Mouse (Mus musculus): Measurements from ENCODE around the gene Cby3. TPM values are rescaled to one million over a fixed set of nuclear protein-coding genes. Genes with fewer than 3 reads are reported as not detected.

Gene Cby3
- polyA plus RNA-seq, 1 experiment from 2014 or later = 1.6 TPM

DNA sequence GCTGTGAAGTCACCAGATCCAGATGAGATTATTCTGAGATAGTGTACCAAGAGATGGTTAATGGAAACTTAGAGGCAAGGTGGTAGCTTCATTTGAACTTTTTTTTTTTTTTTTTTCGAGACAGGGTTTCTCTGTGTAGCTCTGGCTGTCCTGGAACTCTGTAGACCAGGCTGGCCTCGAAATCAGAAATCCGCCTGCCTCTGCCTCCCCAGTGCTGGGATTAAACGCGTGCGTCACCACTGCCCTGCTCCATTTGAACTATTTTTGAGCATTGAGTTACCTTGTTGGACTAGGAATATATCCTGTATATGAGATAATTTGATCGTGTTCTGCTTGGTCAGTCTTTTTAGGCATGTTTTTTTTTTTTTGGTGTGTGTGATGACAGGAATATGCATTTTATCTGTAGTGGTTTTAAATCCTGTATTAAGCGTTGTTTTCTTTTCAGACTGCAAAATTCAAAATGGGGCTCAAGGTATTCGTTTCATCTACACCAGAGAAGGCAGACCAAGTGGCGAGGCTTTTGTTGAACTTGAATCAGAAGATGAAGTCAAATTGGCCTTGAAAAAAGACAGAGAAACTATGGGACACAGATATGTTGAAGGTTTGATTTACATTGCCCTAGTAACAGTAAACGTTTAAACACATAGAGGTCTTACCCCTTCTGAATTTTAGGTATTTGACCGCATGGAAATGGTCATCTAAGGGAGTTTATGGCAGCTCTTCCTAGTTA lies 24.9 kb downstream of the Cby3 start:
- Histone ChIP-seq H3K4me3 (peak overlapping the region; percentile 65), H3K9ac (peak overlapping the region; percentile 100), H3K27ac (0 out of 2 replicates have a peak overlapping the region, but pooled peaks have one; percentile 96), H3K36me3 (replicated peaks) (peaks cover 12% of the 10 kb centered on the region), H3K4me1 (peaks cover 34% of the 10 kb centered on the region), H3K27me3 (replicated peaks) (no peaks in the 10 kb centered on the region), H3K4me2 (peak overlapping the region; percentile 66), H3K9me3 (no peaks in the 10 kb centered on the region)
- WGBS = 72% methylated on average over 12 of the region's 12 CpGs
- no peak for ATAC-seq (replicated peaks)

DNA sequence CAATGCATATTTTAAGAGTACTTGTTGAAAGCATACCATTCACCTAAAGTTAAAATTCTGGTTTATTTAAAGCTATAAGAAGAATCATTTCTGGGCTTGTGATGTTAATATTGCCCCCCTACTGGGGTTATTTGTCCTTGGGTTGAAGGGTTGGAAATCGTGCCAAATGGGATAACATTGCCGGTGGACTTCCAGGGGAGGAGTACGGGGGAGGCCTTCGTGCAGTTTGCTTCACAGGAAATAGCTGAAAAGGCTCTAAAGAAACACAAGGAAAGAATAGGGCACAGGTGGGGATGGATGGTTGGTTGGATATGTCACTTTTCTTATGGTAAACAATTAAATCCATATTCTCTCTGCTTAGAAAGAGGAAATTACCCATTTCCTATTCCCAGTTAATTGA lies 27.0 kb downstream of the Cby3 start:
- H3K9ac ChIP-seq = no peak overlapping the region
- WGBS = 23% methylated on average over 4 of the region's 4 CpGs
- no peak for ATAC-seq (replicated peaks)

DNA sequence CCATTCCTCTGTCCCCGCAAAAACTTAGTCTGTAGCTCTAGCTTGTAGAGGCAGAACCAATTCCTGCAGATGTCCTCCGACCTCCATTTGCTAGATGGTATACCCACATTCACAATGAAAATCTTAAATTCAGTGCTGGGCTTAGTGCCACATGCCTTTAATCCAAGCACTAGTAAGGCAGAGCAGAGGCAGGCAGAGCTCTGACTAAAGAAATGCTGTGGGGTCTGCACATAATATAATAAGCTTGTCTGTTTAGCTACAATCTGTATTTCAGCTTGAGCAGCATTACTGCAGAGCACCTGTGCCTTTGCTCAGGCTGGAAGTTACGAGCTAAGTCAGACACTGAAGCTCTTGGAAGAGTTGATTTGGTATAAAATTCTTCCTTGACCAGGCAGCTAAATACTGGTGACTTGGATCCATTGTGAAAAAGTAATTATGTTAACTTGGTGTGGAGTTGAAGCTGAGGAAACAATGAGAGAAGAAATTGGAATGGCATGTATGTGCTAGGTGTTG lies 33.0 kb downstream of the Cby3 start:
- H3K9me3 ChIP-seq = no peaks in the 10 kb centered on the region
- H3K27me3 ChIP-seq (replicated peaks) = no peaks in the 10 kb centered on the region
- H3K4me1 ChIP-seq = peaks cover 3% of the 10 kb centered on the region; the same call in 1 of the 2 replicates
- 78% methylated on average over 3 of the region's 3 CpGs for WGBS
- no peak overlapping the region for H3K4me2 ChIP-seq
- ATAC-seq (replicated peaks) = no peak
- no peak overlapping the region for H3K27ac ChIP-seq
- peaks cover 37% of the 10 kb centered on the region for H3K36me3 ChIP-seq (replicated peaks)
- H3K9ac ChIP-seq = no peak overlapping the region
- H3K4me3 ChIP-seq = no peak overlapping the region

More for the DNA sequence above, 27.0 kb downstream of the Cby3 start:
- peaks cover 29% of the 10 kb centered on the region for H3K4me1 ChIP-seq
- peak overlapping the region; percentile 53 for H3K4me2 ChIP-seq
- H3K9me3 ChIP-seq = no peaks in the 10 kb centered on the region
- no peak overlapping the region for H3K27ac ChIP-seq
- H3K36me3 ChIP-seq (replicated peaks) = peaks cover 21% of the 10 kb centered on the region
- peak overlapping the region; percentile 31 for H3K4me3 ChIP-seq
- H3K27me3 ChIP-seq (replicated peaks) = no peaks in the 10 kb centered on the region

DNA sequence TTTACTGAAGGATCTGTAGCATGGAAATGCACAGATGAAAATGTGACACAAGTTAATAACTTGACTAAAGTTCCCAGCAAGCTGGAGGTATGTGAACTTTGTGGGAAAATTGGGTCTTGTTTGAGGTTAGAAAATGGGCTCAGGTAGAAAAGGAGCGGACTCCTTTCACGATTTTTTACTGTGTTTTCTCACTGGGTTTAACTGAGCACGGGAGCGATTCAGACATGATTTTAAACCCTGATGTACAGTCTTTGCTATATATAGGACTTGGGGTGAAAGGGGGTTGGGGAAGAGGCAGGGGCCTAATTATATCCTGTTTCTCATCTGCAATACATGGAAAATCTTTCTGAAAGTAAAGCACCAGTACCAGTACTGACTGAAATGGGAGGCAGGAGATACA lies 33.4 kb downstream of the Cby3 start:
- peaks cover 37% of the 10 kb centered on the region for H3K36me3 ChIP-seq (replicated peaks)

DNA sequence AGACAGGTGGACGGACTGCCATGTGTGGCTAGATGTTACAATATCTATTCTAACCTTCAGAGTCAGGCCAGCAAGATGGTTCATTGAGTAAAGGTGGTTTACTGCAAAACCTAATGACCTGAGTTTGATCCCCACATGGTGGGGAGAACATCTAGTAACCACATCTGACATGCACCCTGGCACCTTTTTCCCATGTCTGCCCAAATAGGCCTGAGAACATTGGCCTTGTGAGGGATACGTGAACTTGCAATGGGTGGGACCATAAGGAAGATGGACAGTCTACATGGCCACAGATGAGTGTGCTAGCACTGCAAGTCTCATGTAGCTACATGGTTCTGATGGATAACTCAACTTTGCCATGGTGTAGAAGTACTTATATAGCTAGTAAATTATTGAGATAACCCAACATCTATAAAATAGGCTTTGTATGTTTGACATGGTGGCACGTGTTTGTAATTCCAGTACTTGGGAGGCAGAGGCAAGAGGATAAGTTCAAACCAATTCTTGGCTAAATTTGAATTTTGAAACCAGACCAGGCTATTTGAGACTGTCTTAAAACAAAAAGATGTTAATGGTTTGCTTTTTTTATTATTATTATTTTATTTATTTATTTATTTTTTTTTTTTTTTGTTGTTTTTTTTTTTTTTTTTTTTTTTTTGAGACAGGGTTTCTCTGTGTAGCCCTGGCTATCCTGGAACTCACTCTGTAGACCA lies 34.1 kb downstream of the Cby3 start:
- WGBS = 99% methylated on average over 3 of the region's 3 CpGs
- Histone ChIP-seq H3K4me3 (no peak overlapping the region), H3K36me3 (replicated peaks) (peaks cover 35% of the 10 kb centered on the region), H3K4me2 (no peak overlapping the region), H3K4me1 (no peaks in the 10 kb centered on the region), H3K9ac (no peak overlapping the region), H3K27ac (no peak overlapping the region), H3K9me3 (no peaks in the 10 kb centered on the region), H3K27me3 (replicated peaks) (no peaks in the 10 kb centered on the region)
- ATAC-seq (replicated peaks) = no peak

More for the DNA sequence above, 33.4 kb downstream of the Cby3 start:
- Histone ChIP-seq H3K27ac (no peak overlapping the region), H3K27me3 (replicated peaks) (no peaks in the 10 kb centered on the region), H3K4me3 (no peak overlapping the region), H3K4me2 (no peak overlapping the region), H3K4me1 (no peaks in the 10 kb centered on the region), H3K9me3 (no peaks in the 10 kb centered on the region), H3K9ac (no peak overlapping the region)
- WGBS = 93% methylated on average over 4 of the region's 4 CpGs
- 0 out of 2 replicates have a peak, but pooled peaks have one; percentile 12 for ATAC-seq (replicated peaks)

DNA sequence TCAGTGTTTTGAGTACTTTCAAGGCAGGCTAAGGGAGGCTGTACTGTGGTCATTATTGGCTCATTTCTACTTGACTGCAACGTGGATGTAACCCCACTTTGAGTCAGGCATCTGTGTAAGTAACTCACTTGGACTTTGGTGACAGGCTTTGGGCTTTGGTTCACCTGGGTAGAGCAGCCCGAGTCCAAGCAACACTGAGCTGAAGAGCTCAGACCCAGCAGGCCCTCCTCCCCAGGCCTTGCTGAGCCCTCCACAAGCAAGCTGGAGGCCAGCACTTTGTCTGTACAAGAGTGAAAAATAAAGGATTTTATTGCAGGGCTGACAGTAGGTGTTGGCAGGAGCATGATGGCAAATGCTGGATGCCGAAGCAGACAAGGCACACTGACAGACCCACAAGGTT lies 34.7 kb downstream of the Cby3 start:
- ATAC-seq (replicated peaks) = no peak
- H3K9me3 ChIP-seq = no peaks in the 10 kb centered on the region
- no peaks in the 10 kb centered on the region for H3K4me1 ChIP-seq
- no peak overlapping the region for H3K27ac ChIP-seq
- H3K4me2 ChIP-seq = no peak overlapping the region
- H3K9ac ChIP-seq = no peak overlapping the region
- H3K27me3 ChIP-seq (replicated peaks) = no peaks in the 10 kb centered on the region
- H3K36me3 ChIP-seq (replicated peaks) = peaks cover 41% of the 10 kb centered on the region
- no peak overlapping the region for H3K4me3 ChIP-seq
- 81% methylated on average over 3 of the region's 3 CpGs for WGBS

DNA sequence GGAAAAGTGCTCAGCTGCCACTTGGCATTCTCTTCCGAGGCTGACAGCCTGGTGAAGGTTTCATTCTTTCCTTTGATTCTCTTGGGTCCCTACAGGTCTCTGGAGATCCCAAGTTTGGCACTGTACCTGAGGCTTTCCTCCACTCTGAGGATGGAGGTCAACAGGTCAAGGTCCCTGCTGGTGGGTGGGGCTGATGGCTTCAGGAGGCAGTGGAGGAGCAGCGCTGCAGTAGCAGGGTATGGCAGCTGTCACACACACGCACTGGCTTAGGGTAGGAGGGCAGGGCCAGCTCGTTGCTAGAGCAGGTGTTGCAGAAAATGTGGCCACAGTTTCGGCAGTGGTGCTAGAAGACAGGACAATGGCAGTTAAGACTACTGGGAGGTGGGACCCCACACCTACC lies 35.4 kb downstream of the Cby3 start:
- no peak overlapping the region for H3K4me3 ChIP-seq
- WGBS = 78% methylated on average over 5 of the region's 5 CpGs
- H3K27ac ChIP-seq = no peak overlapping the region
- no peaks in the 10 kb centered on the region for H3K9me3 ChIP-seq
- no peaks in the 10 kb centered on the region for H3K27me3 ChIP-seq (replicated peaks)
- ATAC-seq (replicated peaks) = peak; percentile 40; the same call in 1 of the 2 replicates
- no peak overlapping the region for H3K4me2 ChIP-seq
- no peak overlapping the region for H3K9ac ChIP-seq
- H3K4me1 ChIP-seq = no peaks in the 10 kb centered on the region
- peaks cover 43% of the 10 kb centered on the region for H3K36me3 ChIP-seq (replicated peaks)

DNA sequence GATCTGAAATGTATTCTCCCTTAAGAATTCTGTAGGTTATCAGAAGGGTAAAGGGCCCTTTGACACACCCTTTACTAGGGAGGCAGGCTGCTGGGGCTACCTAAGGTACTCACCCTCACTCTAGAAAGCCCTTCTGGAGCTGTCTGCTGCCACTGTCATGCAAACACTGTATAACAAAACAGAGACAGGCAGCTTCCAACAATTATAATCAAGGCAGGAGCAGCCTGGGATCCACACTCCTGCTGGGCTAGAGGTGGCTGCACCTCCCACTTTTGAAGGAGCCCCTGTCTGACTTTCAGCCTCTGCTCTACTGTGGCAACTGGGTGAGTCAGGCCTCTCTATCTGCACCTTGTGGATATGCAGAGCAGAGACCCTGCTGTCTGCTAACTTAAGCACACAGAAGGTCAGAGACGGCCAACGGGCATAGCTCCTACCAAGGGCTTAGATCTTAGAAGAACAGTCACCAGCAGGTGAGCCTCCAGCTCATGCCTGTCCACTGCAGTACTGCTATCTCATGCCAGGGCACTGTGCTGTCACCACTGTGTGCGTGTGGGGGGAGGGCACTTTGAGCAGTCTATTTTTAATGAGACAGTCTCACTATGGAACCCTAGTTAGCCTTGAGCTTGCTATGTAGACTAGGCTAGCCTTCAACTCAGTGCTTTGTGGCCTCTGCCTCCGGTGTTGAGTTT lies 37.2 kb downstream of the Cby3 start:
- Histone ChIP-seq H3K27ac (no peak overlapping the region), H3K9ac (no peak overlapping the region), H3K4me2 (no peak overlapping the region), H3K4me1 (no peaks in the 10 kb centered on the region), H3K4me3 (no peak overlapping the region), H3K9me3 (no peaks in the 10 kb centered on the region), H3K27me3 (replicated peaks) (no peaks in the 10 kb centered on the region), H3K36me3 (replicated peaks) (peaks cover 45% of the 10 kb centered on the region)
- ATAC-seq (replicated peaks) = no peak
- 85% methylated on average over 4 of the region's 4 CpGs for WGBS

DNA sequence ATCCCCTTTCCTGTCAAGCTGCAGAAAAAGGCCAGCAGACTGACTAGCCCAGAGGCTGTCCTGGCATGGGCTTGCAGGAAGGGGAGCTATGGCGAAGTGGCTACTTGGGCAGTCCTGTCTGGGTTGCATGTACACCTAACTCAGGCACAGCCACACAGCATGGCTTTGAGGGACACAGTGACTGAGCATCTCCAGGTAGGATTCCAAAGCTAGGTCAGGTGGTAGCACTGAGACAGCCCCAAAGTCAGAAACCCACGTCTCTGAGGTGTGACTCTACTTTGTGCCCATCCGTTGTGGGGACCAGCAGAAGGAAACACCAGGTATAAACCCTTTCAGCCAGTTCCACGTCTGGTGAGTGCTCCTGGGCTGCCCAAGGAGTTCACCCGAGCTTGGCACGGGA lies 39.0 kb downstream of the Cby3 start:
- no peaks in the 10 kb centered on the region for H3K27me3 ChIP-seq (replicated peaks)
- no peak for ATAC-seq (replicated peaks)
- H3K4me3 ChIP-seq = no peak overlapping the region
- 85% methylated on average over 6 of the region's 6 CpGs for WGBS
- no peak overlapping the region for H3K4me2 ChIP-seq
- no peak overlapping the region for H3K9ac ChIP-seq
- no peaks in the 10 kb centered on the region for H3K9me3 ChIP-seq
- peaks cover 37% of the 10 kb centered on the region for H3K36me3 ChIP-seq (replicated peaks)
- no peak overlapping the region for H3K27ac ChIP-seq
- no peaks in the 10 kb centered on the region for H3K4me1 ChIP-seq

DNA sequence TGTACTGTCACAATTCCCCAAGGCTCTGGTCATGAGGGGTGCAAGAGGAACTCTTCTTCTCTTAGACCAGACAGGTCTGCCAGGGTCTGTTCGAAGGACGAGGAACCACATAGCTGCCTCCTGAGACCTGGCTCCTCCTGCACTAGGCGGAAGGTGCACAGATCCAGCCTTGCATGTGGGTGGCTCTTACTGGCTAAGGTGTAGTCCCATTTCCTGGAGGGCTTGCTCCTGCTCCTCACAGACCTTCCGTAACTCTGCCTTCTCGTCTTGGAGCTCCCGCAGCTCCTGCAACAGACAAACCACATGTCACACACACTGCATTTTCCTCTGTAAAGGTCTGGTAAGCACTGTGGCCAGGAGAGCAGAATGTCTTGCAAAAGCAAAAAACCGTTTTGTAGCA lies 40.5 kb downstream of the Cby3 start:
- no peak for ATAC-seq (replicated peaks)
- Histone ChIP-seq H3K36me3 (replicated peaks) (peaks cover 43% of the 10 kb centered on the region), H3K9me3 (no peaks in the 10 kb centered on the region), H3K4me2 (no peak overlapping the region), H3K27ac (no peak overlapping the region), H3K4me3 (no peak overlapping the region), H3K27me3 (replicated peaks) (no peaks in the 10 kb centered on the region), H3K4me1 (no peaks in the 10 kb centered on the region), H3K9ac (no peak overlapping the region)
- WGBS = 91% methylated on average over 7 of the region's 7 CpGs

DNA sequence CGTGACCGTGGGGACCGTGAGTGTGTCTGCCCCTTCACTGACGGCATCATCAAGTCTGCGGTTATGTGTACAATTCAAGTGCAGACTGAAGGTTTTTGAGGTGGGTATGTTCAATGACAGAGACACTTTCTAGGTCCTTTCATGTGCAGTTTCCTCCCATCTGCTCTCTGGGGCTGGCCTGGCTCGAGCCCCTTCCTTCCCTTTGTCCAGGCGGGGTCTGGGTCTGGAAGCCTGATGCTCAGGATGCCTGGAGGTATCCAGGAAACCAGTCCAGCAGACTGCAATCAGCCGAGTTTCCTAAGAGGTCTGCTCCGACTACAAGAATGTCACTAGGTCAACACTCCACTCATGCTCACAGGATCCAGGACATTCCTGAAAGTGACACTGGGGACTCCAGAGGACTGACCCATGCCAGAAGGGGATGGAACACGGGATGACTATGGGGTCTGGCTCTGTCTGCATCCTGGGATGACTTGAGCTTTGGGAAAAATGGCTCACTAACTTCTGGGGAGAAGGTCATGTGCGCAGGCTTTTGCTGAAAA lies 42.6 kb downstream of the Cby3 start:
- Histone ChIP-seq H3K4me3 (no peak overlapping the region), H3K4me1 (no peaks in the 10 kb centered on the region), H3K9me3 (no peaks in the 10 kb centered on the region), H3K9ac (no peak overlapping the region), H3K27me3 (replicated peaks) (no peaks in the 10 kb centered on the region), H3K36me3 (replicated peaks) (peaks cover 53% of the 10 kb centered on the region), H3K27ac (no peak overlapping the region), H3K4me2 (no peak overlapping the region)
- no peak for ATAC-seq (replicated peaks)
- 82% methylated on average over 11 of the region's 11 CpGs for WGBS

DNA sequence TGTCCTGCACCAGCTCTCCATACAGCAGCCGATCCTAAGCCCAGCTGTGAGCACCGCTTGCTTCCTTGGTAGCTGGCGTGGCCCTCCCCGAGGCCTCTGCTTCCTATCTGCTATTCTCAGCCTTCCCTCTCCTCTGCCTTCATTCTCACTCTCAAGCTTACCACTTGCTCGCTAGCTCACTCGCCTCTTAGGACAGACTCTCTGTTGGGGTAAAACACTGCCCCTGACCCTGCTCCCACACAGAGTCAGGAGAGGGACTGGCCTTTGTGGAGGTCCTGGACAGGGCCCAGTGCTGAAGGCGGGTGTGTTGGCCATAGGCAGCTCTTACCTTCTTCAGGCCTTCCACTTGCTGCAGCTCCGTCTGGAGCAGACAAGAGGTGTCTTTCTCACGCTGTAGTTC lies 43.1 kb downstream of the Cby3 start:
- Histone ChIP-seq H3K9ac (no peak overlapping the region), H3K4me2 (no peak overlapping the region), H3K36me3 (replicated peaks) (peaks cover 55% of the 10 kb centered on the region), H3K4me1 (no peaks in the 10 kb centered on the region), H3K27me3 (replicated peaks) (no peaks in the 10 kb centered on the region), H3K9me3 (no peaks in the 10 kb centered on the region), H3K27ac (no peak overlapping the region), H3K4me3 (no peak overlapping the region)
- ATAC-seq (replicated peaks) = no peak
- WGBS = 84% methylated on average over 9 of the region's 9 CpGs

All from midbrain, embryonic 15.5 days (tissue).